Mouse (Mus musculus): Measurements from ENCODE around the gene Vmn2r106. TPM values are rescaled to one million over a fixed set of nuclear protein-coding genes. Genes with fewer than 3 reads are reported as not detected.

The Vmn2r106 gene
- not detected for polyA plus RNA-seq (2014; fragmentation: Illumina TruSeq; extraction: RNeasy Lipid Tissue Mini Kit (QIAGEN cat#74804); ENCODE audit: low read depth, low replicate concordance)

GRCm38 (mm10) chr17:20285453-20285852, at the start of gene Vmn2r106:
Gene Vmn2r106 (minus strand): TSS chr17:20285553.

DNA sequence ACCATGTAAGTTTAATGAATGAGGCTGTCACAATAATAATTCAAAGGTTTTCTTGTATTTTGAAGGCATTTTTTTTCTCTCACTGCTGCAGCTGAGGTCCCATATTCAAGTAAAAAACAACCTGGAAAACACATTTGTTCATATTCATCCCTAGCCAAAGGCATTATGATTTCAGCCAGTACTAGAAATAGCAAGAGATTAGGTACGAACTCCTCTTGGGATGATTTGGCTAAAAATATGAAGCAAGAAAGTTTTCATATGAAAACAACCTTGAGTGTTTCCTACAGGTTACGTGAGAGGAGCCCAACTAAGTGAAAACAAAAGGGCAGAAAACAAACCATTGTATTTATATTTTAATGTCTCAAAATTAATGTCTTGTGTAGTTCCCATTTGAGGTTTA, 50.4 kb downstream of the Vmn2r106 start, which contains the start of gene Vmn2r105:
Vmn2r105 (minus strand) TSS at position 101 of the 400 bp plus-strand sequence.

Other genes starting within 250 kb of the Vmn2r106 start
- gene Vmn2r104, start 237.2 kb downstream of the Vmn2r106 start, polyA plus RNA-seq (2014; fragmentation: Illumina TruSeq; extraction: RNeasy Lipid Tissue Mini Kit (QIAGEN cat#74804); ENCODE audit: low read depth, low replicate concordance), result not detected
- not detected for gene Fpr-rs7, start 171.3 kb downstream of the Vmn2r106 start, polyA plus RNA-seq (2014; fragmentation: Illumina TruSeq; extraction: RNeasy Lipid Tissue Mini Kit (QIAGEN cat#74804); ENCODE audit: low read depth, low replicate concordance)
- not detected for gene Fpr-rs6, start 102.5 kb downstream of the Vmn2r106 start, polyA plus RNA-seq (2014; fragmentation: Illumina TruSeq; extraction: RNeasy Lipid Tissue Mini Kit (QIAGEN cat#74804); ENCODE audit: low read depth, low replicate concordance)
- gene Vmn2r105, start 50.5 kb downstream of the Vmn2r106 start, polyA plus RNA-seq (2014; fragmentation: Illumina TruSeq; extraction: RNeasy Lipid Tissue Mini Kit (QIAGEN cat#74804); ENCODE audit: low read depth, low replicate concordance), result not detected
- not detected for gene Vmn2r107, start 59.7 kb upstream of the Vmn2r106 start, polyA plus RNA-seq (2014; fragmentation: Illumina TruSeq; extraction: RNeasy Lipid Tissue Mini Kit (QIAGEN cat#74804); ENCODE audit: low read depth, low replicate concordance)
- not detected for gene Vmn1r224, start 128.6 kb upstream of the Vmn2r106 start, polyA plus RNA-seq (2014; fragmentation: Illumina TruSeq; extraction: RNeasy Lipid Tissue Mini Kit (QIAGEN cat#74804); ENCODE audit: low read depth, low replicate concordance)
- gene Vmn2r108, start 195.8 kb upstream of the Vmn2r106 start, polyA plus RNA-seq (2014; fragmentation: Illumina TruSeq; extraction: RNeasy Lipid Tissue Mini Kit (QIAGEN cat#74804); ENCODE audit: low read depth, low replicate concordance), result not detected
- gene Vmn1r225, start 212.6 kb upstream of the Vmn2r106 start, polyA plus RNA-seq (2014; fragmentation: Illumina TruSeq; extraction: RNeasy Lipid Tissue Mini Kit (QIAGEN cat#74804); ENCODE audit: low read depth, low replicate concordance), result not detected

Data from adrenal gland, adult 10 weeks (tissue).